Mouse (Mus musculus): Measurements from ENCODE around the gene Emc6. TPM values are rescaled to one million over a fixed set of nuclear protein-coding genes. Genes with fewer than 3 reads are reported as not detected.

The Emc6 gene
- polyA plus RNA-seq, 1 experiment from 2014 or later: 118 TPM

GRCm38 (mm10) chr11:73132999-73133398, 43.8 kb downstream of the Emc6 start:
- DNase-seq (no peak), ATAC-seq (ENCODE audit: insufficient read depth) (no peak)
- Histone ChIP-seq H3K9me3 (ENCODE audit: low read depth, low read length) (no peaks in the 10 kb centered on the region), H3K27ac (ENCODE audit: low read depth) (no peak overlapping the region), H3K4me2 (no peak overlapping the region), H3K4me1 (ENCODE audit: insufficient read depth) (peaks cover 15% of the 10 kb centered on the region; the same call in 1 of the 2 replicates), H3K27me3 (ENCODE audit: insufficient read depth, low read length) (no peaks in the 10 kb centered on the region), H3K36me3 (ENCODE audit: insufficient read depth) (peaks cover 30% of the 10 kb centered on the region), H3K9ac (no peak overlapping the region), H3K4me3 (ENCODE audit: low read depth, low read length) (no peak overlapping the region)
- no peak for TF ChIP-seq CTCF (IDR thresholded peaks at IDR 0.05; ENCODE audit: low read depth)
- 90% methylated on average over 6 of the region's 6 CpGs for WGBS

- WGBS: 74% methylated on average over 7 of the region's 7 CpGs
- no peak for DNase-seq
- Histone ChIP-seq H3K9me3 (ENCODE audit: low read depth, low read length) (no peaks in the 10 kb centered on the region), H3K27me3 (ENCODE audit: insufficient read depth, low read length) (no peaks in the 10 kb centered on the region), H3K4me1 (ENCODE audit: insufficient read depth) (0 out of 2 replicates have a peak, but pooled peaks cover 7% of the 10 kb centered on the region), H3K4me3 (ENCODE audit: low read depth, low read length) (no peak overlapping the region), H3K4me2 (no peak overlapping the region), H3K27ac (ENCODE audit: low read depth) (no peak overlapping the region), H3K9ac (no peak overlapping the region), H3K36me3 (ENCODE audit: insufficient read depth) (peaks cover 30% of the 10 kb centered on the region)
- ATAC-seq (ENCODE audit: insufficient read depth): no peak
- no peak for TF ChIP-seq CTCF (IDR thresholded peaks at IDR 0.05; ENCODE audit: low read depth)
Observed at GRCm38 (mm10) chr11:73131020-73131419, 45.8 kb downstream of the Emc6 start.

- ATAC-seq (ENCODE audit: insufficient read depth): no peak
Observed at GRCm38 (mm10) chr11:73126495-73126894, 50.3 kb downstream of the Emc6 start.

More at GRCm38 (mm10) chr11:73126495-73126894, 50.3 kb downstream of the Emc6 start:
- H3K27ac ChIP-seq (ENCODE audit: low read depth): no peak overlapping the region
- 88% methylated on average over 6 of the region's 6 CpGs for WGBS
- H3K9ac ChIP-seq: no peak overlapping the region
- H3K4me3 ChIP-seq (ENCODE audit: low read depth, low read length): no peak overlapping the region
- peaks cover 6% of the 10 kb centered on the region; the same call in 1 of the 2 replicates for H3K36me3 ChIP-seq (ENCODE audit: insufficient read depth)
- no peaks in the 10 kb centered on the region for H3K4me1 ChIP-seq (ENCODE audit: insufficient read depth)
- TF ChIP-seq CTCF (IDR thresholded peaks at IDR 0.05; ENCODE audit: low read depth): no peak
- no peak overlapping the region for H3K4me2 ChIP-seq
- no peaks in the 10 kb centered on the region for H3K9me3 ChIP-seq (ENCODE audit: low read depth, low read length)
- DNase-seq: no peak
- H3K27me3 ChIP-seq (ENCODE audit: insufficient read depth, low read length): no peaks in the 10 kb centered on the region

Other genes starting within 250 kb of the Emc6 start
- 7.4 and 7.6 TPM in 2 replicates for gene Atp2a3, start 215.9 kb downstream of the Emc6 start, polyA plus RNA-seq (2014; fragmentation: Nextera tagmentation; extraction: Ambion mirVana)
- gene P2rx1, start 177.9 kb downstream of the Emc6 start, polyA plus RNA-seq (2014; fragmentation: Nextera tagmentation; extraction: Ambion mirVana): 1.9 and 2.1 TPM in 2 replicates
- 3.2 and 3.5 TPM in 2 replicates for gene Camkk1, start 158.0 kb downstream of the Emc6 start, polyA plus RNA-seq (2014; fragmentation: Nextera tagmentation; extraction: Ambion mirVana)
- 12.3 and 13.2 TPM in 2 replicates for gene Ncbp3, start 129.3 kb downstream of the Emc6 start, polyA plus RNA-seq (2014; fragmentation: Nextera tagmentation; extraction: Ambion mirVana)
- 0.38 and 0.55 TPM in 2 replicates for gene Itgae, start 86.5 kb downstream of the Emc6 start, polyA plus RNA-seq (2014; fragmentation: Nextera tagmentation; extraction: Ambion mirVana)
- 23.2 and 23.3 TPM in 2 replicates for gene Haspin, start 38.7 kb downstream of the Emc6 start, polyA plus RNA-seq (2014; fragmentation: Nextera tagmentation; extraction: Ambion mirVana)
- gene P2rx5, start 16.6 kb downstream of the Emc6 start, polyA plus RNA-seq (2014; fragmentation: Nextera tagmentation; extraction: Ambion mirVana): 0.15 and 0.21 TPM in 2 replicates
- gene Tax1bp3, start within 50 bp of the Emc6 start, polyA plus RNA-seq (2014; fragmentation: Nextera tagmentation; extraction: Ambion mirVana): 252 and 263 TPM in 2 replicates
- gene Ctns, start 22.0 kb upstream of the Emc6 start, polyA plus RNA-seq (2014; fragmentation: Nextera tagmentation; extraction: Ambion mirVana): 11.4 and 12.7 TPM in 2 replicates
- 0.93 and 1.3 TPM in 2 replicates for gene Shpk, start 22.4 kb upstream of the Emc6 start, polyA plus RNA-seq (2014; fragmentation: Nextera tagmentation; extraction: Ambion mirVana)
- gene Trpv1, start 57.3 kb upstream of the Emc6 start, polyA plus RNA-seq (2014; fragmentation: Nextera tagmentation; extraction: Ambion mirVana): not detected in 2 replicates
- 0.09 and 0.18 TPM in 2 replicates for gene Trpv3, start 90.4 kb upstream of the Emc6 start, polyA plus RNA-seq (2014; fragmentation: Nextera tagmentation; extraction: Ambion mirVana)
- 0.50 and 0.70 TPM in 2 replicates for gene Aspa, start 152.6 kb upstream of the Emc6 start, polyA plus RNA-seq (2014; fragmentation: Nextera tagmentation; extraction: Ambion mirVana)
- gene Gm49340, start 152.7 kb upstream of the Emc6 start, polyA plus RNA-seq (2014; fragmentation: Nextera tagmentation; extraction: Ambion mirVana): not detected in 2 replicates
- not detected in 2 replicates for gene Spata22, start 152.7 kb upstream of the Emc6 start, polyA plus RNA-seq (2014; fragmentation: Nextera tagmentation; extraction: Ambion mirVana)
- not detected in 2 replicates for gene Olfr20, start 173.7 kb upstream of the Emc6 start, polyA plus RNA-seq (2014; fragmentation: Nextera tagmentation; extraction: Ambion mirVana)
- not detected in 2 replicates for gene Olfr376, start 194.2 kb upstream of the Emc6 start, polyA plus RNA-seq (2014; fragmentation: Nextera tagmentation; extraction: Ambion mirVana)
- gene Olfr1, start 222.6 kb upstream of the Emc6 start, polyA plus RNA-seq (2014; fragmentation: Nextera tagmentation; extraction: Ambion mirVana): not detected in 2 replicates

All from lung, embryonic 14.5 days (tissue).